Mouse (Mus musculus): ENCODE results near the gene Eml3.
"Not testable (repeated sequence)": the region's sequence is repeated elsewhere in the genome, so short reads cannot be mapped to it uniquely, and the experiment has no call there.

Gene Eml3

DNA sequence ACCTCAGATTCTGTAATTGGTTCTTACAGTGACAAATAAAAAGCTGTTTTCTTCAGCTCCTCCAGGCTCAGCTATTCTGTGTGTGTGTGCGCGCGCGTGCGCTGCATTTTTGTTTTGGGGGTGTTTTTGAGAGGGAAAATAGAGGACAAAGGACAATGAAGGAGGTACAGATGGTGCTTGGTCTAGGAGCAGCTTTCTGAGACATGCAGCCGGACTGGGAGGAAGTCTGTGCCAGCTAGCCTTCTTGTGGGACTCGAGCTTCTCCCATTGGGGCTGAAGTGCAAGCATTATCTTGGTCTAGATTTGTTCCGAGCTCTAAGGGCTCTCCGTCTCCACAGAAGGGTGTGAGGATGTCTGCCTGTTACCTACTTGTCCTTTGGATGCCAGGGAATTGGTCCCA lies 22.9 kb downstream of the Eml3 start:
- no peak for DNase-seq (ENCODE audit: low read depth, low spot score)

DNA sequence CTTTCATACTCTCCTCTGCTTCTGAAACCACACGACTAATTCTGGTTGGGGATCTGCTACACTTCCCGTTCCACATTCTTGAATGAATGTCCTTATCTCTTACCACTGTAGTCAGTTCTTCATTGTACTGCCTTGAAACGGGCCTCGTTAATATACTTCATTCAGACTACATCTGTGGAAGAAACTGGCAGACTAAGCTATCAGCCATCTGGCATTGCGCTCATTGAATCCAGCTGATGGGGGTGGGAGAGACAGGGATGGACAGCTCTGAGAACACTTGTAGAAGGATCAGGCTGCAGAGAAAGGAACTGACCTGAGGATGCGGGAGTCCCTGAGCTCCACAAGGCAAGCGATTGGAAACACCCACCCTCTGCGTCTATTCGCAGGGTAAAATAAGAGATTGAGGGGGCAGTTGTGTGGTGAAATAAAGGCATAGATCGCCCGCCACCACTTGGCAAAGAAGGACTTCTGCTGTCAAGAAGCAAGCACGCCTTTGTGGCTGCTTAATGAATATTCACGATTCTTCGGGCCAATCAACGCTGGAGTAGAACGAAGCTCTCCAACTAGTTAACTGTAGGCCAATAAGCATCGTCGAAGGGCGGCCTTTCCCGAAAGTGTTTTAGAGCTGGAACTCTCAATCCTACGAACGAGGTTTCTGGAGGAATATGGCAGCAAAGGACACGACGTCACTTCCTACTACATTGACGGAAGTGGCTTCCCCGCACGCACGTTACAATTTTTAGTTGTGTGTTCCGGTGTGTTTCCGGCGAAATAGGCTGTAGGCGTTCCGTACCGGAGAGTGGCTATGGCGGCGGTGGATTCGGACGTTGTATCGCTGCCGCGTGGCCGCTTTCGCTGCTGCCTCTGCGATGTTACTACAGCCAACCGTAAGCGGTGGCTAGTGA lies 24.0 kb downstream of the Eml3 start, which contains the start of gene Tut1:
Gene Tut1 (plus strand): TSS at position 713 of the 905 bp plus-strand sequence.
- DNase-seq (ENCODE audit: low read depth, low spot score) = peak; percentile 96

DNA sequence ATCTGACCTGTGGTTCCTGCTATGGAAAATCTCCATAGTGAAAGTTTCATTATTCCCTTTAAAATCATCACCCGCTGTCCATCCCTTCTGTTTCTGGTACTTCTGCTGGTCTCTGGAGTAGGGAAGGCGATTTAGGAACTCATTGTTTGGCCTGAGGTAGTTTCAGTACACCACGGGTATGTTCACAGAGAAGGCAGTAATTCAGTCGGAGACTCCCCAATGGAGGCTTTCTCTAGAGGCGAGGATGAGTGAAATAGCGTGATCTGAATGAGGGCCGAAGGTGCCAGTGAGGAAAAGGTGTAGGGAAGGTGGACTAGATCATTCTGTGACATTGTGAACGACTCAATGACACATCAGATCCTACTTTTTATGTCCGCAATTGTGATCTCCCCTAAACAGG lies 24.8 kb downstream of the Eml3 start:
- DNase-seq (ENCODE audit: low read depth, low spot score) = no peak

DNA sequence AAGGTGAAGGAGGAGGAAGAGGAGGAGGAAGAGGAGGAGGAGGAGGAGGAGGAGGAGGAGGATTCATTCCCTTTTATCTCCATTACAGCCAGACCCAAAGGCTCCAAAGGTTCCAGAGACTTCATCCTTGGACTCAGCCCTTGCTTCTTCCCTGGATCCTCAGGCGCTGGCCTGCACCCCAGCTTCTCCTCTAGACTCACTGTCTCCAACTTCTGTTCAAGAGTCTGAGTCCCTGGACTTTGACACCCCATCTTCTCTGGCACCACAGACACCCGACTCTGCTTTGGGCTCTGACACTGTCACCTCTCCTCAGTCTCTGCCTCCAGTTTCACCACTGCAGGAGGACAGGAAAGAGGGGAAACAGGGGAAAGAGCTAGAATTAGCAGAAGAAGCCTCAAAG lies 32.9 kb downstream of the Eml3 start:
- no peak for DNase-seq (ENCODE audit: low read depth, low spot score)

DNA sequence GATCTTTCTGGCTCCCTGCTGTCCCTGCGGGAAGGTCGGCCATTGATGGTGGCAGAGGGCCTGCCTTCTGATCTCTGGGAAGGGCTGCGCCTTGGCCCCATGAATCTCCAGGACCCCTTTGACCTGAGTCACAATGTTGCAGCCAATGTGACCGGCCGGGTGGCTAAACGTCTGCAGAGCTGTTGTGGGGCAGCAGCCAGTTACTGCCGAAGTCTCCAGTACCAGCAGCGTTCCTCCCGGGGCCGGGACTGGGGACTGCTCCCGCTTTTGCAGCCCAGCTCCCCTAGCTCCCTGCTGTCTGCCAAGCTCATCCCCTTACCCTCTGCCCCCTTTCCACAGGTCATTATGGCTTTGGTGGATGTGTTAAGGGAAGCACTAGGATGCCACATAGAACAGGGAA lies 35.7 kb downstream of the Eml3 start:
- DNase-seq (ENCODE audit: low read depth, low spot score) = no peak

DNA sequence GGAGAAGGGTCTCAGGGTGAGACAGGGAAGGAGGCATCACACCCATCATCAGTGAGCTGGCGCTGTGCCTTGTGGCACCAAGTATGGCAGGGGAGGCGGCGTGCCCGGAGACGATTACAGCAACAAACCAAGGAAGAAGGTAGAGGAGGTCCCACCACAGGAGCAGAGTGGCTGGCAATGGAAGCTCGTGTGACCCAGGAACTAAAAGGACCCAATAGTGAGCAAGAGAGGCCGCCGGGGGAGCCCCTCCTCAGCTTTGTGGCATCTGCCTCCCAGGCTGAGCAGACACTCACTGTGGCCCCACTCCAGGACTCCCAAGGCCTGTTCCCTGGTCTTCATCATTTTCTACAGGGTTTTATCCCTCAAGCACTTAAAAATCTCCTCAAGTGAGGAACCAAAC lies 36.4 kb downstream of the Eml3 start:
- DNase-seq (ENCODE audit: low read depth, low spot score) = no peak

DNA sequence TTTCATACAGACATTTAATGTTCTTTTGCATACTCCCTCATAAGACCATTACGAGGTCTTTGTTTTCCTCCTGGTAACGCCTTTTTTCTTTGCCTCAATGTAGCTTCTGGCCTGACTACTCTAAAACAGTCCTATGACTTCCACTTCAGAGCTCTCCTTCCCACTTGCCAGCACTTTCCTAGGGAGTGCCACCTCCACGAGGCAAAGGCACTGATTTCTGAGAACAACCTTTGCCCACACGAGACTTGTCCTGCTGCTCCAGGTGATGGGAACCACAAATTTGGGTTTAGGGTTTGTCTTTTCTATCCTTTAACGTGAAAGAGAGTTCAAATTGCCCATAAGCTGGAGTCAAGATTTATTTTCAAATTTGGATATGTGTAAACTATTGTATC lies 36.8 kb downstream of the Eml3 start:
- DNase-seq (ENCODE audit: low read depth, low spot score) = no peak

DNA sequence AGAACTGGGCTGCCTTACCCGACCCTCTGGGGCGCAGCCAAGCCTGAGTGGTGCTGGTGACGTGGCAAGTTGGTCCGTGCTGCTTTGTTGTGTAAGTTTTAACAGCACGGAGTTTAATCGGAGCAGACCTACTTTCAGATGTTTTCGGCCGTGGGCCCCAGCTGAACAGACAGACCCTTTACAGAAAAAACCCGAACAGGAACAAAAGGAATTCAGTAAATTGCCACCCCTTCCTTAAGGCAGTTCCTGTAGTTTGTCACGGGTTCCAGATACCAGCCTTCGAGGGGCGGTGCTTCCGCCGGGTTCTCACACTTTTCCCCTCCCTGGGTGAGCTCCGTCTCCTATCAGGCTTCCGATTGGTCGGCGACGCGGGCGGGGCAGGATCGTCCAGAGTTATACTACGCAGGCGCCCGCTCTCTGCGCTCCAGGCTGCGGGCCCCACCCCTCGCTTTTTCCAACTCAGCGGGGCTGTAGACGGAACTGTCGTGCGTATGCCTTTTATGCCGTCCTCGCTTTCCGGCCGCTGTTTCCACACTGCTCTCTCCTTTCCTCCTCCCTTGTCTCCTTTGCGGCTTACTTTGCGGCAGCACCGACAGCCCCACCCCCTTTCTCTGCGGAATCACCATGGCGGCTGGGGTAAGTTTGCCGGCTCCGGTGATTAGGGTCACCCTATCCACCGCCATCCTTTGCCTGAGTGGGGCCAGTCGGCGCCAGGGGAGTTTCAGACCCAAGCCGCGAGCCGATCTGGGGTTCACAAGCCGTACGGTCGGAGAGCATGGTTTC lies 37.4 kb downstream of the Eml3 start, which contains the start of gene Eef1g:
Gene Eef1g (plus strand): TSS at position 452 of the 783 bp plus-strand sequence.
- DNase-seq (ENCODE audit: low read depth, low spot score) = peak; percentile 99

DNA sequence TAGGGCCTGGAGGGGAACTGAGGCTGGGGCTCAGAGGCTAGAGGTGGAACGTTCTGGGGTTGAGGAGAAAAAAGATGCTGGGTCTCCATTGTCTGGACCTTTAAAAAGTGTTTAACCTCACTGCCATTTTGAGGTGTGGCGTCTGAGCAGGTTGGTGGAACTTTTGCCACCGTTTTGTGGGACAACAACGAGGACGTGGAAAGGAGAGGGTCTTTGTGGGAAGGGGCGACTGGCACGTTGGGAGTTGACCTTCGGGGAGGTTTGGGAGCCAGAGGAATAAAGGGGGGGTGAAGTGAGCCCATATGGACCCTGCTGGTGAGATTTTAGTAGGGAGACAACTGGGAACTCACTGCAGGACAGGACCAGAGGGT lies 38.0 kb downstream of the Eml3 start:
- DNase-seq (ENCODE audit: low read depth, low spot score) = no peak

DNA sequence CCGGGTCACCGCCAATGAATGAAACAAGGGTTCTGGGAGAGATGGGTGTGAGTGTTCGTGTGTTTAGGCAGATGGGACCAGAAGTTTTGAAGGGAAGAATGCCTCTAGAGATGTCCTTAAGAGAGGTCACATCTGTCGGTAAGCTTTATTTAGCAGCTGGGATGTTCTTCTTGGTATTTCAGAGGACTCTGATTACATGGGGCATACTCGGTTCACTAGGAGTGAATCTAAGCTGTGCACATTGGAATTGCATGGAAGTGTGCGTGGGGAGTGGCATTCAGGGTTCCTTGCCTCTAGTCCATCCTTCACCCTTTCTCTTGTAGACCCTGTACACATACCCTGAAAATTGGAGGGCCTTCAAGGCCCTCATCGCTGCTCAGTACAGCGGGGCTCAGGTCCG lies 38.5 kb downstream of the Eml3 start:
- DNase-seq (ENCODE audit: low read depth, low spot score) = no peak

DNA sequence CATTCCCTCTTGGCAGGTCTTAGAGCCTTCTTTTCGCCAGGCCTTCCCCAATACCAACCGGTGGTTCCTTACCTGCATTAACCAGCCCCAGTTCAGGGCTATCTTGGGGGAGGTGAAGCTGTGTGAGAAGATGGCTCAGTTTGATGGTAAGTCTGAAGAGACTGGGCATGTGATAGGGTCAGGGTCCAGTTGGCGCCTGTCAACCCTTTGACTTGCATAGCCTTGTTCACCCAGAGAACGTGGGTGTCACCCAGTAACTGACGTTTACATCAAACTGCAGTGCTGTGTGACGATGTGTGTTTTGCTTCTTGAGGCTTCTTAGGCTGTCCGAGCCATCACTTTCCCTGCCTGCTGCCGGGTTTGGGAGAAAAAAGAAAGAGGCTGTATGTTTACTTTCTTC lies 43.1 kb downstream of the Eml3 start:
- not testable (repeated sequence) for DNase-seq (ENCODE audit: low read depth, low spot score)

DNA sequence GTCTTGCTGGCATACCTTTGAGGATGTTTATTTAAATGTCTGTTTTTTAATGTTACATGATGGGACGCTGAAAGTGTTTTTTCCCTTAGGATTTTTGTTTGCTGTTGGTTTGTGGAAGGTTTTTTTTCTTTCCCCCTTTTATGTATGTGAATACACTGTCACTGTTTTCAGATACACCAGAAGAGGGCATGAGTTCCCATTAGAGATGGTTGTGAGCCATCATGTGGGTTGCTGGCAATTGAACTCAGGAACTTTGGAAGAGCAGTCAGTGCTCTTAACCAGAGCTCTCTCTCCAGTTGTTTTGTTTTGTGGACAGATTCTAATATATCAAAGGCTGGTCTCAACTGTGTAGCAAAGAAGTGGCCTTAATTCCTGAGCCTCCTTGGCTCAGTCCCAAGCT lies 45.3 kb downstream of the Eml3 start:
- DNase-seq (ENCODE audit: low read depth, low spot score) = no peak

DNA sequence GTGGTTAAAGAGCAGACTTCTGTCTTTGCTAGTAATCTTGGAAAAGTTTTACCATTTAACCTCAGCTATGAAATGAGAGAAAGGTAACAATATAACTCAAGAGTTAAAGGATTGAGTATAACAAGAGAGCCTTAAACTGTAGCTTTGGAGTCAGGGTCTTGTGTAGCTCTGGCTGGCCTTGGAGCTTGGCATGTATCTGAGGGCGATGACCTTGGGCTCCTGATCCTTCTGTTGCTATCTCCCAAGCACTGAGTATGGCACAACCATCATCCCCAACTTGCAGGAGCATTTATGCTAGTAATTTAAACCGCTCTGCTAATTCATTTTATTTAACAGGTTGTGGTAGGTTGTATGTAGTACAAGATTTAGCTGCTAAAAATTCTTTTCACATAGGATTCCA lies 46.1 kb downstream of the Eml3 start:
- no peak for DNase-seq (ENCODE audit: low read depth, low spot score)

DNA sequence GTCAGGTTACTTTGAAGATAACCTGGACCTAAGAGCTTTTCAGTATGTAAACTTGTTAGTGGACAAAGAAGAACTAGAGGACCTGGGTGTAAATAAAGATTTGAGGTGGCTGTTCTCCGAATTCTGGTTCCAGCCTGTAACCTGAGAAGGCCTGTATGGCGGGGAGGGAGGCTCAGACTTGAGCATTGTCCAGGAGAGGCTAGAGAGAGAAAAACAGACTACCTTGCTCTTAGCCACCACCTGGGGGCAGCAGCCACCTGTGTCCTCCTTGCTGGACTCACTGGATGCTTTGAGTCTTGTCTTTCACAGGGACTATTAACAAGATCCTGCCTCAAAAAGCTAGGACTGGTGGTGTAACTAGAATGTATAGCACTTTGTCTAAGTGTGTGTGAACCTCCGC lies 47.2 kb downstream of the Eml3 start:
- DNase-seq (ENCODE audit: low read depth, low spot score) = peak; percentile 66

DNA sequence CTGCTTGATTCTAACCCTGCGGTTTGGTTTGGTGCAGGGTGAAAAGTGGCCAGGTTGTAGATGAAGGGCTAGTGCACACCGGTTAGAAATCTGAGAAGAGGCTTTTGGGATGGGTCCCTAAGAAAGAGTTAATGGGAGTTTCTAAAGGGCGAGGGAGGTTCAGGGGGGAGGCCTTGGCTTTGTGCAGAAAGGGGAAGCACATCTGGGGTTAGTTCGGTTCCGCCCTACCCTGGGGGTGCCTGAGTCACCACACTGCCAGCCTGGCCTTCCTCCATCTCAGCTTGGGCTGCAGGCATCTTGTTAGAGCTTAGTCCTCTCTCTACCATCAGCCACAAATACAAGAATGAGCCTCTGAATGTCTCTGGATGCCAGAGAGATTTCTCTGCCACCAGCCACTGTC lies 51.4 kb downstream of the Eml3 start:
- DNase-seq (ENCODE audit: low read depth, low spot score) = no peak

DNA sequence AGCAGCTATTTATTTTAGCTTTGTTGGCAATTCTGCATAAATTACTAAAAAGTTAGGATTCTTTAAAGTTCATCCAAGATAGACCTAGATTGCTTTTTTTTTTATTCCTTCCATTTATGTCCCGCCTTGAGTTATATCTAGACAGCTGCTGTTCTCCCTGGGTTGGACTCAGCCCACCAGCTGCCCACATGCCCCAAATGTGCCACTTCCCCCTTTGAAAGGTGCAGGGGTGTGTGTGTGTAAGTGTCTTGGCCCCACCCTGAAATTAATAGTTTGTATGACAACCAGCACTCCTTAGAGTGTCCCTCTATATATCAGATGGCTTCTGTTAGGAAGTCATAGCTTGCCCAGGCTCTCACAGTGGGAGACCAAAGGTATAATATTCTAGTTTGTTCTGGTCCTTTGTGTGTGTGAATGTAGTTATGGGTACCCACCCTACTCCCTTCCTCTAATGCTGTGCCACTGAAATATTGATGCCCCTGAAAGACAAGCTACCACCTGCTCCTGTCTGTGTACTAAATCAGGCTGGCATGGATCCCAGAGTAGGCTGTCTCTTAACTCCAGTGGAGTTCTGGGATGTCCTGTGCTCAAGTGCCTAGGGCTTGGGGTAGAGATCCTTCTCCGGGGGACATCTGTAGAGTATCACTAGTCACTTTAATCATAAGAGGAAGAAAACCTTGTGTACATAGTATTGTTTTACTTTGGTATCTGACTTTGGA lies 52.3 kb downstream of the Eml3 start:
- no peak for DNase-seq (ENCODE audit: low read depth, low spot score)

DNA sequence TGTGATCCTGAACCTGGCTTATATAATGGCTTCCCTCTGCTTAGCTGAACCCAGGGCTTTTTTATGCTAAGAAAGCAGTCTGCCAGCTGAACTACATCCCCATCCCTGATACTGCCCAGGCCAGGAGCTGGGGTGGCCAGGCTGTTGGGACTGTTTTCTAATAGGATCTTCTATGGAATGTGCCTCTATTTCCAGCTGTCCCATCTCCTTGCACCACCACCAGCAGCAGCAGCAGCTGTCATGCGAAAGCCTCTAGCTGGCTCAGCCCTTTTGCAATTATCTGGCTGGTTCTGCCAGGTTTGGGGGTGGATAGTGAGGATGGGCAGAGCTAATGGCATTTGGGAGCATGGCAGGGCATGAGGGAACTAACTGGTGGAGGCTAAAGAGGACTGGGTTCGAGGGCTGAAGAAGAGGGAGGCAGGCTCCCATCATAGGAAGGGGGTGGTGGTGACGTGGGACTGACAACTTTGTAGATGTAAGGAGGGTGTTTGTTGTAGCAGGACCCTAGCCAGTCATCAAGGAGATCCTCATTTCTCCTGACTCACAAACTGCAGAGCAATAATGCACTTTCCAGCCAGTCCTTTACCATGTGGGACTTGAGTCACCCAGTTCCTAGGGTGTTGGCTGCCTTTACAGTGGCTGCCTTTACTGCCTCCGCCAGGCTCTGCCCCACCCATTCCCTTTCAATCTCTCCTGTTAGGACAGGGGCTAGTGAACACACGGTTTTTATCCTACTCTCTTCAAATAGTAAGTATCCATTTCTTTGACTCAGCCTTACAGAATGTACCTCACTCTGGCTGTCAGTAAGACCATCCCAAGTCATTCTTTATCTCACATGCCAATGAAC lies 53.2 kb downstream of the Eml3 start:
- no peak for DNase-seq (ENCODE audit: low read depth, low spot score)

DNA sequence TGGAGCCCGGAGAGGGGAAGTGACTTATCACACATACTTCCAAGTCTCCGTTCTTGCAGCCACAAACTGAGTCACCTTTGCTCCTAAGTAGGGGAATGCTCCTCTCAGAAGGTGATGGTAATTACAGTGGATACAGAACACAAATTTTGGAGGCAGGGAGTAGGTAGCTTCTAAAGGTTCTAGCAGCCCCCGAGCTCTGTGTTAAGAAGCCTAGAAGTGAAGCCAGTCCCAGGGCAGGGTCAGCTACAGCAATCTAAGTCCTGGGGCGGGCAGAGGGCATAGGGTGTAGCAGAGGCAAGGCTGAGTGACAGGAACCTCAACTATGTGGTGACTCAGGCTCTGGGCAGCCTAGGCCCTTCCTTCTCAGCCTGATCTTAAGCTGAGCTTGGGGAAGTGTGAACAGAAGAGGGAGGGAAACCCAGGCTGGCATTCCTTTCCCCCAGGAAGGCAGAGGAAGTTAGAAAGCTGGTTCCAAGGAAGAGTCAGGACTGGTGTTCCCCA lies 53.8 kb downstream of the Eml3 start:
- no peak for DNase-seq (ENCODE audit: low read depth, low spot score)

DNA sequence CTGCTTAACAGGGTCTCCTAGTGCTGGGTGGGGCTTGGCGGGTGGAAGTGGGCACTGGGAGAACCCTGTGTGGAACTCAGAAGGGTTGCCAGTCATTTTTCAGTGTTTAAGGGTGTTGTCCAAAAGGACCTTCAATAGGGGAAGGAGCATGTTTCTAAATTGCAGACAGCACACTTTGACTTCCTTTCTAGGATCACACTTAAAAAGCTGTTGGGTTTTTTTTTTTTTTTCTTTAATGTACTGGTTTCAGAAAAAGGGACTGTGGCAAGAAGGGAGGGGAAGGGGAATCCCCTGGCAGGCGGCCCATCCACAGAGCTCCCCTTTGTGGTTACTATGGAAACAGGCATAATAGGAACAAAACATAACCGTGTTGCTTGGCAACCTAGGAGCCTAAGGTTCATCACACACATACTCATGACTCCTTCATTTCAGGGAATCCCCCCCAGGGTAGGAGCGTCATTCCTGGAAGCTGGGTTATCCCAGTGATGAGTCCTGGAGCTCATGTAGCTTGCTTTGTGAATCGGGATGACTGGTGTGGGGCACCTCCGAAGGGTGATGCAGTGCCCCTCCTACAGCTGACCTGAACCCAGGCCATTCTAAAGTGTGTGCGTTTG lies 55.0 kb downstream of the Eml3 start:
- DNase-seq (ENCODE audit: low read depth, low spot score) = peak; percentile 84

DNA sequence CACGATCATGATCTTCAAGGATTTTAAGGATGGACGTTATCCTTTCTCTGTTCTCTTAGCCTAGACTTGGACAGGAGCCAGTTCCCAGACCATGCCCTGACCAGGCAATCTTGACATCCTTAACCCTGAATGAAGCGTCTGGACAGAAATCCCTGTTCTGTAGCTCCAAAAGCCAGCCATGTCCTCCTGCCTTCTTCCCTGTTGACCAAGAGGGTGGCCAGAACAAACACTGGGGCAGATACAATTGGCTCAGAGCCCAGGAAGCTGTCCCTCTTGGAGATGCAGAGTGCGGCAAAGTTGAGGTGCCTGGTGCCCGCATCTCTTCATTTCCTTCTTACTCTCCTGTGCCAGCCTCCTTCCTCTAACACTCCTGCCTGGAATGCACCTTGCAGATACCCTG lies 56.5 kb downstream of the Eml3 start:
- no peak for DNase-seq (ENCODE audit: low read depth, low spot score)

DNA sequence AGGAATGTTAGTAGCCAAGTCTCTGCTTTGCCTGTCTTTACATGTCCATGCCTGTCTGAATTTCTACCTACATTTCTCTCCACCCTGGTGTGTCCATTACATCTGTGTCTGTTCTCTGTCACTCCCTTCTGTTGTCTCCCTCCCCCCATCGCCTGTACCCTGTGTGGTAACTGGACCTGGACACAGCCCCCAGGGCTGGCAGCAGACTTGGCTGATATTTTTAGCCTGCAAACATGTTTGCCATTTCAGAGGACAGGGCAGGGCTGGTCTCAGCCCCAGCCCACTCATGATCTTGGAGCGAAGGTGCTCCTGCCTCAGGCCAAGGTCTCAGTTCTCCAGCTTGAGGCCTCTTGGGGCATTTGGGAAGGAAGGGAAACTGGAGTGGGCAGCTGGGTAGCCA lies 58.5 kb downstream of the Eml3 start:
- DNase-seq (ENCODE audit: low read depth, low spot score) = no peak
